In genomic region chr12:106009122-106009870, GRCm38 (mm10) we compare ENCODE assay signal across 8 mouse cellular contexts. TPM values are rescaled to one million over a fixed set of nuclear protein-coding genes. Genes with fewer than 3 reads are reported as not detected.
A peak's percentile ranks its signal among the peaks of the same experiment; 100 is the strongest.
DNase-seq lines count a peak whose midpoint lies in the region; ATAC-seq and TF ChIP-seq lines count a peak whose summit lies in the region.

No protein-coding gene starts in this region.

- H3K9me3 ChIP-seq in forebrain, embryonic 13.5 days (replicated peaks), result no peaks in the 10 kb centered on the region
- no peaks in the 10 kb centered on the region for H3K9me3 ChIP-seq in intestine, postnatal 0 days (ENCODE audit: control insufficient read depth)
- no peaks in the 10 kb centered on the region for H3K9me3 ChIP-seq in neural tube, embryonic 13.5 days

- ATAC-seq in forebrain, embryonic 13.5 days, result peak; percentile 8; the same call in 1 of the 2 replicates
- no peak for ATAC-seq in intestine, postnatal 0 days
- no peak for ATAC-seq in neural tube, embryonic 13.5 days (ENCODE audit: low read depth)

- H3K9ac ChIP-seq in forebrain, embryonic 13.5 days, result peak overlapping the region; percentile 51; the same call in 1 of the 2 replicates
- no peak overlapping the region for H3K9ac ChIP-seq in intestine, postnatal 0 days (ENCODE audit: low read depth, low read length)
- H3K9ac ChIP-seq in neural tube, embryonic 13.5 days, result peak overlapping the region; percentile 35; the same call in 1 of the 2 replicates

- H3K27me3 ChIP-seq in forebrain, embryonic 13.5 days, result no peaks in the 10 kb centered on the region
- no peaks in the 10 kb centered on the region for H3K27me3 ChIP-seq in intestine, postnatal 0 days (replicated peaks; ENCODE audit: control insufficient read depth, insufficient read depth, low read length)
- H3K27me3 ChIP-seq in neural tube, embryonic 13.5 days, result no peaks in the 10 kb centered on the region

- WGBS in lung, adult 2 months, result 80% methylated on average over 12 of the region's 12 CpGs
- WGBS in forebrain, embryonic 13.5 days, result 82% methylated on average over 12 of the region's 12 CpGs
- 80% methylated on average over 12 of the region's 12 CpGs for WGBS in intestine, postnatal 0 days
- 83% methylated on average over 12 of the region's 12 CpGs for WGBS in neural tube, embryonic 13.5 days

- peak overlapping the region; percentile 88 for H3K4me2 ChIP-seq in forebrain, embryonic 13.5 days
- H3K4me2 ChIP-seq in intestine, postnatal 0 days (replicated peaks; ENCODE audit: low read depth), result peak overlapping the region; percentile 88
- H3K4me2 ChIP-seq in neural tube, embryonic 13.5 days, result peak overlapping the region; percentile 46

- H3K4me1 ChIP-seq in lung, adult 2 months (ENCODE audit: control insufficient read depth, insufficient read depth, low read length), result no peaks in the 10 kb centered on the region
- peaks cover 18% of the 10 kb centered on the region for H3K4me1 ChIP-seq in forebrain, embryonic 13.5 days
- H3K4me1 ChIP-seq in intestine, postnatal 0 days (replicated peaks; ENCODE audit: control insufficient read depth, insufficient read depth, low read length), result no peaks in the 10 kb centered on the region
- H3K4me1 ChIP-seq in neural tube, embryonic 13.5 days (replicated peaks), result peaks cover 12% of the 10 kb centered on the region

- H3K4me3 ChIP-seq in lung, adult 2 months (replicated peaks; ENCODE audit: extremely low read depth, low read depth, low read length), result peak overlapping the region; percentile 42
- peak overlapping the region; percentile 96 for H3K4me3 ChIP-seq in forebrain, embryonic 13.5 days
- peak overlapping the region; percentile 98 for H3K4me3 ChIP-seq in intestine, postnatal 0 days (ENCODE audit: low read depth, low read length)
- H3K4me3 ChIP-seq in neural tube, embryonic 13.5 days, result peak overlapping the region; percentile 90

- no peak for DNase-seq in lung, adult 2 months
- no peak for DNase-seq in lung, postnatal 36 days
- DNase-seq in Muller cell, postnatal 12 days (ENCODE audit: inconsistent ontology term), result no peak
- no peak for DNase-seq in kidney, postnatal 4 days
- no peak for DNase-seq in frontal cortex, adult 2 months (ENCODE audit: extremely low spot score in 1 of 2, low spot score in 1 of 2)

- TF ChIP-seq POLR2A in lung, adult 2 months (IDR thresholded peaks at IDR 0.05; ENCODE audit: borderline replicate concordance, extremely low read depth, low read depth, low read length), result no peak

- no peak for TF ChIP-seq CTCF in lung, adult 2 months (IDR thresholded peaks at IDR 0.05; ENCODE audit: insufficient read depth, low read length)
- TF ChIP-seq CTCF in intestine, postnatal 0 days (IDR thresholded peaks at IDR 0.05; ENCODE audit: low read depth), result no peak

- H3K27ac ChIP-seq in forebrain, embryonic 13.5 days, result no peak overlapping the region
- no peak overlapping the region for H3K27ac ChIP-seq in intestine, postnatal 0 days (ENCODE audit: low read depth, low read length)
- no peak overlapping the region for H3K27ac ChIP-seq in neural tube, embryonic 13.5 days (replicated peaks)

- H3K36me3 ChIP-seq in forebrain, embryonic 13.5 days (ENCODE audit: poor library complexity, severe bottlenecking), result no peaks in the 10 kb centered on the region
- H3K36me3 ChIP-seq in intestine, postnatal 0 days (ENCODE audit: control insufficient read depth, insufficient read depth), result no peaks in the 10 kb centered on the region
- no peaks in the 10 kb centered on the region for H3K36me3 ChIP-seq in neural tube, embryonic 13.5 days

RNA-seq across cellular contexts. Expression of gene Vrk1, which starts 0.7 kb away (rescaled TPM):
- 5.2 and 7.9 TPM in 2 replicates for polyA plus RNA-seq in lung, adult 2 months (2012; rRNA removed)
- 98.6 and 101 TPM in 2 replicates for polyA plus RNA-seq in forebrain, embryonic 13.5 days (2015; fragmentation: Nextera tagmentation; extraction: Ambion mirVana)
- polyA plus RNA-seq in intestine, postnatal 0 days (2015; fragmentation: Nextera tagmentation; extraction: Ambion mirVana), result 20.4 and 23.0 TPM in 2 replicates
- polyA plus RNA-seq in neural tube, embryonic 13.5 days (2015; fragmentation: Nextera tagmentation; extraction: Ambion mirVana), result 36.4 and 37.7 TPM in 2 replicates
- 16.4 and 17.7 TPM in 2 replicates for polyA plus RNA-seq in frontal cortex, adult 2 months (2012; rRNA removed)

Comparison
In these comparisons a context has a peak if more than half of its experiments do, and no peak if none do; other contexts are left out.
1. H3K4me3 ChIP-seq: peak in every context shown above with its lines; median percentile 98 in intestine, postnatal 0 days; 96 in forebrain, embryonic 13.5 days; 90 in neural tube, embryonic 13.5 days; 42 in lung, adult 2 months.